Mouse (Mus musculus): ENCODE results near the gene Myo1e. TPM values are rescaled to one million over a fixed set of nuclear protein-coding genes. Genes with fewer than 3 reads are reported as not detected.

Gene Myo1e
- polyA plus RNA-seq, 1 experiment from 2014 or later, result 6.5 TPM

DNA sequence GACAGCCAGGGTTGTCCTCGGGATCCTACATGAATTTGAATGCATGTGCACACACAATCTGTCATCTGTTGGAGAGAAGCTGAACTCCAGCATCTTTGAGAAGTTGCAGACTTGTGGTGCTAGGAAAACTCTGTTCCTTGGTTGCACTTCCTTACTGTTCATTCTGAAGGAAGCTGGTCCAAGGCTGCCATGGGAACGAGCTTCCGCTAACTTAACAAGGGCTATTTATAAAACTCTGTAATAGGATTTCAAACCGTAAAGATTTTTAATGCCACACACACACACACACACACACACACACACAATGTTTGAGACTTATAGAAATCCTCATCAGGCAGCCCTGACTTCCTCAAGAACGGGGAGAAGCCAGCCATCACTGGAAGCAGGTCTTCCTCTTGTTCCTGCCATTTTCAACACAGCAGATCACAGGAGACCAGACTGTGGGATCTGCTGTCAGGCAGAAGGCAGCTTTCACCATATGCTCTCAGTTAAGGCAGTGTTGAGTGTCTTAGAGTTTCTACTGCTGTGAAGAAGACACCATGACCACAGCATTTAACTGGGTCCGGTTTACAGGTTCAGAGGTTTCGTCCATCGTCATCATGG is 194.9 kb downstream of the Myo1e start:
- no peaks in the 10 kb centered on the region for H3K4me1 ChIP-seq (ENCODE audit: control insufficient read depth, insufficient read depth, low read length)
- 90% methylated on average over 8 of the region's 8 CpGs for WGBS
- no peak for ATAC-seq (ENCODE audit: low FRiP score, low TSS enrichment)
- no peaks in the 10 kb centered on the region for H3K27me3 ChIP-seq (ENCODE audit: control insufficient read depth, insufficient read depth, low read length)
- no peak overlapping the region for H3K27ac ChIP-seq (replicated peaks; ENCODE audit: low read depth, low read length)
- H3K4me2 ChIP-seq (ENCODE audit: low read length), result no peak overlapping the region
- H3K4me3 ChIP-seq (replicated peaks; ENCODE audit: low read depth, low read length), result no peak overlapping the region
- H3K9me3 ChIP-seq (ENCODE audit: control insufficient read depth, low read length), result no peaks in the 10 kb centered on the region
- DNase-seq, result no peak
- peaks cover 2% of the 10 kb centered on the region; the same call in 1 of the 2 replicates for H3K36me3 ChIP-seq (ENCODE audit: control insufficient read depth, insufficient read depth, low read length)
- H3K9ac ChIP-seq (replicated peaks; ENCODE audit: low read length), result no peak overlapping the region

- H3K27me3 ChIP-seq (ENCODE audit: control insufficient read depth, insufficient read depth, low read length), result no peaks in the 10 kb centered on the region
- H3K4me1 ChIP-seq (ENCODE audit: control insufficient read depth, insufficient read depth, low read length), result no peaks in the 10 kb centered on the region
- DNase-seq, result no peak
- H3K27ac ChIP-seq (replicated peaks; ENCODE audit: low read depth, low read length), result no peak overlapping the region
- H3K9me3 ChIP-seq (ENCODE audit: control insufficient read depth, low read length), result no peaks in the 10 kb centered on the region
- WGBS, result 95% methylated on average over 3 of the region's 3 CpGs
- no peak overlapping the region for H3K4me3 ChIP-seq (replicated peaks; ENCODE audit: low read depth, low read length)
- no peak overlapping the region for H3K4me2 ChIP-seq (ENCODE audit: low read length)
- no peak for ATAC-seq (ENCODE audit: low FRiP score, low TSS enrichment)
- peaks cover 48% of the 10 kb centered on the region for H3K36me3 ChIP-seq (ENCODE audit: control insufficient read depth, insufficient read depth, low read length)
- H3K9ac ChIP-seq (replicated peaks; ENCODE audit: low read length), result no peak overlapping the region
These were observed 199.4 kb downstream of the Myo1e start for GRCm38 (mm10) chr9:70406596-70406995.

DNA sequence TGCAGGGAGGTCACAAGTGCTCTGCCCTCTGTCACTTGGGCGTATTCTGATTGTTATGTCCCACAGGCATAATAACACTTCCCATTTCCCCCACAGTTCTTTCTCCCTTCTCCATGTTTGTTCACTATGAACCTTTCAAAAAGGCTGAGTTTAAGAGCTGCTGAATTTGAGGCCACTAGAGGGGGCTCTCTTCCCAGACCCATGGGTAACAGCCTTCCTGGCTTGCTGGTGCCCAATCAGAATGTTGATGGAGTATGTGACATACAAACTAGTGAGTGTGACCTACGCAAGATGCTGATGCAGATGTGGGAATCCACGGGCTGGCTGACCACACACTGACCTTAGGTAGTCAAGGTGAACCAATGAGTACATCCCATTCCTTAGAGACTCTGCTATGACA is 201.6 kb downstream of the Myo1e start:
- 94% methylated on average over 3 of the region's 3 CpGs for WGBS

GRCm38 (mm10) chr9:70409743-70410142 is 202.6 kb downstream of the Myo1e start:
- H3K27ac ChIP-seq (replicated peaks; ENCODE audit: low read depth, low read length), result no peak overlapping the region
- H3K4me2 ChIP-seq (ENCODE audit: low read length), result no peak overlapping the region
- H3K9ac ChIP-seq (replicated peaks; ENCODE audit: low read length), result no peak overlapping the region
- no peak overlapping the region for H3K4me3 ChIP-seq (replicated peaks; ENCODE audit: low read depth, low read length)
- no peaks in the 10 kb centered on the region for H3K9me3 ChIP-seq (ENCODE audit: control insufficient read depth, low read length)
- no peak for ATAC-seq (ENCODE audit: low FRiP score, low TSS enrichment)
- peaks cover 70% of the 10 kb centered on the region for H3K36me3 ChIP-seq (ENCODE audit: control insufficient read depth, insufficient read depth, low read length)
- 95% methylated on average over 8 of the region's 8 CpGs for WGBS
- H3K27me3 ChIP-seq (ENCODE audit: control insufficient read depth, insufficient read depth, low read length), result no peaks in the 10 kb centered on the region
- no peaks in the 10 kb centered on the region for H3K4me1 ChIP-seq (ENCODE audit: control insufficient read depth, insufficient read depth, low read length)
- DNase-seq, result no peak

More for the DNA sequence above, 201.6 kb downstream of the Myo1e start:
- no peak overlapping the region for H3K9ac ChIP-seq (replicated peaks; ENCODE audit: low read length)
- peaks cover 66% of the 10 kb centered on the region for H3K36me3 ChIP-seq (ENCODE audit: control insufficient read depth, insufficient read depth, low read length)
- no peak overlapping the region for H3K4me2 ChIP-seq (ENCODE audit: low read length)
- DNase-seq, result peak; percentile 46
- no peaks in the 10 kb centered on the region for H3K4me1 ChIP-seq (ENCODE audit: control insufficient read depth, insufficient read depth, low read length)
- H3K4me3 ChIP-seq (replicated peaks; ENCODE audit: low read depth, low read length), result no peak overlapping the region
- no peak overlapping the region for H3K27ac ChIP-seq (replicated peaks; ENCODE audit: low read depth, low read length)
- H3K27me3 ChIP-seq (ENCODE audit: control insufficient read depth, insufficient read depth, low read length), result no peaks in the 10 kb centered on the region
- H3K9me3 ChIP-seq (ENCODE audit: control insufficient read depth, low read length), result no peaks in the 10 kb centered on the region
- no peak for ATAC-seq (ENCODE audit: low FRiP score, low TSS enrichment)

- Histone ChIP-seq H3K27me3 (ENCODE audit: control insufficient read depth, insufficient read depth, low read length) (no peaks in the 10 kb centered on the region), H3K27ac (replicated peaks; ENCODE audit: low read depth, low read length) (no peak overlapping the region), H3K4me3 (replicated peaks; ENCODE audit: low read depth, low read length) (no peak overlapping the region), H3K9ac (replicated peaks; ENCODE audit: low read length) (no peak overlapping the region), H3K4me1 (ENCODE audit: control insufficient read depth, insufficient read depth, low read length) (no peaks in the 10 kb centered on the region), H3K4me2 (ENCODE audit: low read length) (no peak overlapping the region), H3K9me3 (ENCODE audit: control insufficient read depth, low read length) (no peaks in the 10 kb centered on the region), H3K36me3 (ENCODE audit: control insufficient read depth, insufficient read depth, low read length) (peaks cover 74% of the 10 kb centered on the region)
- DNase-seq, result no peak
- 86% methylated on average over 11 of the region's 11 CpGs for WGBS
- ATAC-seq (ENCODE audit: low FRiP score, low TSS enrichment), result no peak
These were observed 203.5 kb downstream of the Myo1e start for GRCm38 (mm10) chr9:70410668-70411067.

DNA sequence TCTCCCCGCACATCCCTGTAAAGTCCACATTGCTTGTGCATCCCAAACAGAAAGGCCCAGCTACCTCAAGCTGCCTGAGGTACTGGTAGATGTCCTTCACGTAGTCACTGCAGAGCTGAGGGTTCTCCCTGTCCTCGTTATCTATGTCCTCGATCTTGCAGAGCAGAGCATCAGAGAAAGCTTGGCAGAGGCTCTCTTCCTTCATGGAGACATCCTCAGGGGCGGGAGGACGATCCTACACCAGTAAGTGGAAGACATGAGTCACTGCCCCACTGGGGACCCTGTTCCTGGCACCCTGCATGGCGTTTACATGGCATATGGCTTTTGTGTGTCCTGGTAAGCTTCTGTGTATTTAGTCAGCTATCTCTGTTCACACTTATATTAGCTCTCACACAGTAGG is 205.9 kb downstream of the Myo1e start:
- Histone ChIP-seq H3K27me3 (ENCODE audit: control insufficient read depth, insufficient read depth, low read length) (no peaks in the 10 kb centered on the region), H3K36me3 (ENCODE audit: control insufficient read depth, insufficient read depth, low read length) (peaks cover 70% of the 10 kb centered on the region), H3K9ac (replicated peaks; ENCODE audit: low read length) (no peak overlapping the region), H3K9me3 (ENCODE audit: control insufficient read depth, low read length) (no peaks in the 10 kb centered on the region), H3K27ac (replicated peaks; ENCODE audit: low read depth, low read length) (no peak overlapping the region), H3K4me1 (ENCODE audit: control insufficient read depth, insufficient read depth, low read length) (no peaks in the 10 kb centered on the region), H3K4me2 (ENCODE audit: low read length) (no peak overlapping the region), H3K4me3 (replicated peaks; ENCODE audit: low read depth, low read length) (no peak overlapping the region)
- ATAC-seq (ENCODE audit: low FRiP score, low TSS enrichment) (no peak), DNase-seq (no peak)
- 95% methylated on average over 7 of the region's 7 CpGs for WGBS

DNA sequence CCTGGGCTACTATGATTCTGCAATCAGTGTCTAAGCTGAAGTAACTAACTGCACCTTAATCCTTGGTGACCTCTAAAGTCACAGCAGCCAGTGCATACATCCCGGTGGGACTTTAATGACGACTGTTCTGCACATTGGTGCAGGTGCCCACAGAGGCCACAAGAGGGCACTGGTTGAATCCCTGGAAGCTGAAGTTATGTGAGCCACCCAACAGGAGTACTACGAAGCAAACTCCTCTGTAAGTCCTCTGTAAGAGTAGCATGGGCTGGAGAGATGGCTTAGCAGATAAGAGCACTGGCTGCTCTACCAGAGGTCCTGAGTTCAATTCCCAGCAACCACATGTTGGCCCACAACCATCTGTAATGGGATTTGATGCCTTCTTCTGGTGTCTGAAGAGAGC is 209.3 kb downstream of the Myo1e start:
- Histone ChIP-seq H3K4me3 (replicated peaks; ENCODE audit: low read depth, low read length) (no peak overlapping the region), H3K27me3 (ENCODE audit: control insufficient read depth, insufficient read depth, low read length) (no peaks in the 10 kb centered on the region), H3K4me1 (ENCODE audit: control insufficient read depth, insufficient read depth, low read length) (0 out of 2 replicates have a peak, but pooled peaks cover 4% of the 10 kb centered on the region), H3K36me3 (ENCODE audit: control insufficient read depth, insufficient read depth, low read length) (peaks cover 44% of the 10 kb centered on the region), H3K4me2 (ENCODE audit: low read length) (no peak overlapping the region), H3K27ac (replicated peaks; ENCODE audit: low read depth, low read length) (no peak overlapping the region), H3K9ac (replicated peaks; ENCODE audit: low read length) (no peak overlapping the region), H3K9me3 (ENCODE audit: control insufficient read depth, low read length) (no peaks in the 10 kb centered on the region)
- 85% methylated on average over 3 of the region's 3 CpGs for WGBS
- no peak for ATAC-seq (ENCODE audit: low FRiP score, low TSS enrichment)
- no peak for DNase-seq

- H3K27me3 ChIP-seq (ENCODE audit: control insufficient read depth, insufficient read depth, low read length), result no peaks in the 10 kb centered on the region
- peak within 1 kb of the TSS; percentile 41 for H3K4me3 ChIP-seq (replicated peaks; ENCODE audit: low read depth, low read length)
- H3K4me2 ChIP-seq (ENCODE audit: low read length), result peak within 1 kb of the TSS; percentile 95
- H3K9ac ChIP-seq (replicated peaks; ENCODE audit: low read length), result 0 out of 2 replicates have a peak within 1 kb of the TSS, but pooled peaks have one; percentile 23
- 0 out of 2 replicates have a peak, but pooled peaks cover 6% of the 10 kb centered on the region for H3K4me1 ChIP-seq (ENCODE audit: control insufficient read depth, insufficient read depth, low read length)
- DNase-seq (peak; percentile 96), ATAC-seq (ENCODE audit: low FRiP score, low TSS enrichment) (peak; percentile 92)
- H3K9me3 ChIP-seq (ENCODE audit: control insufficient read depth, low read length), result no peaks in the 10 kb centered on the region
- H3K27ac ChIP-seq (replicated peaks; ENCODE audit: low read depth, low read length), result no peak within 1 kb of the TSS
- peaks cover 35% of the 10 kb centered on the region for H3K36me3 ChIP-seq (ENCODE audit: control insufficient read depth, insufficient read depth, low read length)
- 3% methylated on average over 45 of the region's 45 CpGs for WGBS
These were observed 214.3 kb downstream of the Myo1e start, which contains the start of gene Ccnb2 for GRCm38 (mm10) chr9:70421257-70422056. Ccnb2 (minus strand) TSS chr9:70421547.

Measured in midbrain, embryonic 14.5 days (tissue).